Mouse (Mus musculus) ovary, postnatal 14 days (tissue): ENCODE data around the gene Coa6.
A peak's percentile ranks its signal among the peaks of the same experiment; 100 is the strongest.

Experiments
- DNase-seq: peaks from one replicate; pipeline ENCODE4 v3.0.0; 2022; ENCODE audit warnings: low spot score

Coa6 gene

DNA sequence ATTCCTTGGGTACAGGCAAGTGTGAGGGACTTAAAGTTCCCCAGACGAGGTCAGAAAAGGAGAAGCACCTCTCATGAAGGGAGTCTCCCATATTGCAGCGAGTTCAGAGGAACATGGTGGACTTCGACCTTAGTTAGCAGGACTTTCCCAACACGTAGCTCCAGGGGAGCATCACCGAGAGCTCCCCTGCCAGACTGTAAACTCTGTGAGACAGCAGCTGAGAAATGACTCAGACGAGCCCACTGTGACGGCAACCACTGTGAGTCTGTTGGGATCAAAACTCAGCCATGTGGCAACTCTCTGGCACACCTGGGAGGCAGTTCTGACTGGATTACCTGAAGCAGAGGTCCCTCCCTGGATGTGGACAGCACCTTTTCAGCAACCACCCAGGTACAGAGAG is 41.8 kb downstream of the Coa6 start:
- no peak for DNase-seq

DNA sequence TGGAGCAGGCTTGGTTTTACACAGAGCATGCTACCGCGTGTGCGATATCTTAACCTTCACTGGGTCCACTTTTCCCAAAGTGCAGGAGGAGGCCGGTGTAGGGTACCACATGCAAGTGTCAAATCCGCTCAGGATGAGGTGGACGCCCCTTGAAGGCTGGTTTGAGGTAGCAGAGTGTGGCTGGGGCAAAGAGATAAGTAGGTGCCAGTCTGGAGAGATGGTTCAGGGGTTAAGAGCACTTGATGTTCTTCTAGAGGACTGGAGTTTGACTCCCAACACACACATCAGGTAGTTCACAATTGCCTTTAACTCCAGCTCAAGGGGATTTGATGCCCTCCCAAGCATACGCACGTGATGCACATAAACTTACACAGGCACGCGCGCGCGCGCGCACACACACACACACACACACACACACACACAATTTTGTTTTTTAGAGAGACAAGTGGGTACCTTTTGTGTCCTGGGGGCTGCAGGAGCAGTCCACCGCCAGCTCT is 51.5 kb downstream of the Coa6 start:
- DNase-seq = no peak

DNA sequence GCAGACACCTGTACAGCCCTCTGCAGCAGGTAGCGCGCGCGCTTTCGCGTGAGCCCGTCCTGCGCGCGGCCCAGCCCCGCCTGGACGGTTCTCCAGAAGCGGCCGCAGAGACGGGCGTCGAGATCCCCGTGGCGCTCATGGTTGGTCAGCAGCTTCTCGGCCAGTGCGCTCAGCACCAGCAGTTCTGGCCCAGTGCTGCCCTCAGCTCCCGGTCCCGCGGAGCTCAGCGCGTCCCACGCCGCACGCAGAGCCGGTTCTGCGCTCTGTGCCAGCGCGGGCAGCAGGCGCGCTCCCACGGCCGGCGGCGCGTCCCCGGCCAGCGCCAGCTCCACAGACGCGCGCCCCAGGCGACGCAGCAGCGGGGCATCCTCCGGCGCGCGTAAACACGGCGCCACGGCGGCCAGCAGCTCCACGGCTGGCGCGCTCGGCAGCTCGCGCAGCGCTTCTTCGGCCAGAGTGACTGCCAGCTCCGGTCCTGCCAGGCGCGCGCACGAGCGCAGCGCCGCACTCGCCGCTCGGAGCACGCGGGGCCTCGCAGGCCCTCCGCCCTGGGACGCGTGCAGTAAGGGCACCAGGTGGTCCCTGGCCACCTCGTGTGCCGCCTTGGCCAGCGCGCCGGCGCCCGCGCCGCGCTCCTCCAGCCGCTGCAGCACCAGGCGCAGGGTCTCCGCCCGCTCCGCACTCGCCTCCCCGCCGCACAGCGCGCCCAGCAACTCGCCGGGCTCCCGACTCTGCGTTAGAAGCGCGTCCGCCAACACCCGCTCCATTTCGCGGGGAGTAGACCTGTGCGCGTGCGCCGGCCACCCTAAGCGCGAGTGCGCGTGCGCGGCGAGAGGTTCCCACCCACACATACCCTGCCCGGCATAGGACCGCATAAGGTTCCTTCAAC is 52.2 kb downstream of the Coa6 start, which contains the start of gene Tarbp1:
Gene Tarbp1 (minus strand): TSS at position 767 of the 889 bp plus-strand sequence.
- peak; percentile 90 for DNase-seq
